ENCODE assay signal across 18 mouse cellular contexts in the genomic region with DNA sequence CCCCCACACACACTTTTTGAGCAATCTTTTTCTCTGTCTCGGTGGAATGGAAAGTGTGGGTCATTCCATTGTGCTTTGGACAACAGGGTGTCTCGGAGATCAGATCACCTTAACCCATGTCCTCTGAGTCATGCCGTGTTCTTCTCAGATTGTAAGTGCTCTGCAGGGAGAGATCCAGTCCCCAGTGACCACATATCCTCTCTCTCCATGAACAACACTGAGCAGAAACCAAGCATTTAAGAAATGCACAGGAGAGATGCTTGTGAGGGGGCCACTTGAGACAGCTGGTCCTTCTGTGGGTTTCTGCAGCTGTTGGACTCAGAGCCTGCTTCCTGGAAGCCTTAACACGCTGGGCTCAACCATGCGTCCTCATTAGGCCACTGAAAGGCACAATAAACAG.
DNase-seq lines count a peak whose midpoint lies in the region; ATAC-seq and TF ChIP-seq lines count a peak whose summit lies in the region.
"Had no signal": no experiment of that assay in that cellular context is flagged by ENCODE, and none has a peak within 500 bp of the region (broad histone marks: within the 10 kb centered on the region; RNA-seq: fewer than 3 reads in every experiment).

No protein-coding gene starts in this region.

- H3K4me1 ChIP-seq in midbrain, embryonic 11.5 days (ENCODE audit: control insufficient read depth, insufficient read depth, low read length) = no peaks in the 10 kb centered on the region
- H3K4me1 ChIP-seq in midbrain, postnatal 0 days (ENCODE audit: insufficient read depth, low read length) = no peaks in the 10 kb centered on the region
- no peaks in the 10 kb centered on the region for H3K4me1 ChIP-seq in forebrain, embryonic 11.5 days (replicated peaks; ENCODE audit: control insufficient read depth, insufficient read depth, low read length)
- H3K4me1 ChIP-seq: forebrain, embryonic 12.5 days; hindbrain, embryonic 13.5 days had no signal

- no peaks in the 10 kb centered on the region for H3K79me3 ChIP-seq in C2C12 (ENCODE audit: low read depth)

- TF ChIP-seq CTCF in midbrain, postnatal 0 days (IDR thresholded peaks at IDR 0.05) = no peak
- no peak for TF ChIP-seq CTCF in C2C12 (IDR thresholded peaks at IDR 0.05; ENCODE audit: control insufficient read depth, insufficient read depth, insufficient read length)

- no peak overlapping the region for H3K9ac ChIP-seq in midbrain, embryonic 11.5 days (ENCODE audit: low read length)
- H3K9ac ChIP-seq in midbrain, postnatal 0 days (replicated peaks; ENCODE audit: low read length, poor library complexity, severe bottlenecking) = no peak overlapping the region
- H3K9ac ChIP-seq in forebrain, embryonic 11.5 days (ENCODE audit: low read length) = no peak overlapping the region
- H3K9ac ChIP-seq: forebrain, embryonic 12.5 days; hindbrain, embryonic 13.5 days had no signal

- H3K27ac ChIP-seq in midbrain, embryonic 11.5 days (ENCODE audit: low read depth, low read length) = no peak overlapping the region
- no peak overlapping the region for H3K27ac ChIP-seq in midbrain, postnatal 0 days (ENCODE audit: low read depth, low read length)
- no peak overlapping the region for H3K27ac ChIP-seq in forebrain, embryonic 11.5 days (ENCODE audit: low read depth, low read length)
- H3K27ac ChIP-seq: forebrain, embryonic 12.5 days; heart, embryonic 10.5 days; hindbrain, embryonic 13.5 days; hindbrain, postnatal 0 days had no signal

- H3K9me3 ChIP-seq in midbrain, embryonic 11.5 days (ENCODE audit: control insufficient read depth, low read length) = no peaks in the 10 kb centered on the region
- H3K9me3 ChIP-seq in midbrain, postnatal 0 days (ENCODE audit: low read length) = no peaks in the 10 kb centered on the region
- no peaks in the 10 kb centered on the region for H3K9me3 ChIP-seq in forebrain, embryonic 11.5 days (ENCODE audit: control insufficient read depth, low read length)
- H3K9me3 ChIP-seq: forebrain, embryonic 12.5 days; heart, embryonic 10.5 days; hindbrain, embryonic 13.5 days had no signal

- H3K79me2 ChIP-seq in C2C12 (ENCODE audit: control insufficient read depth, insufficient read depth) = no peaks in the 10 kb centered on the region

- H3ac ChIP-seq in C2C12 (ENCODE audit: control insufficient read depth, insufficient read length, low read depth) = no peak overlapping the region

- H3K27me3 ChIP-seq in midbrain, embryonic 11.5 days (ENCODE audit: control insufficient read depth, insufficient read depth, low read length) = peaks cover 2% of the 10 kb centered on the region; the same call in 1 of the 2 replicates
- H3K27me3 ChIP-seq in midbrain, postnatal 0 days (ENCODE audit: insufficient read depth, low read length) = no peaks in the 10 kb centered on the region
- no peaks in the 10 kb centered on the region for H3K27me3 ChIP-seq in C2C12 (ENCODE audit: control insufficient read depth, insufficient read depth, insufficient read length)
- H3K27me3 ChIP-seq in forebrain, embryonic 11.5 days (ENCODE audit: control insufficient read depth, insufficient read depth, low read length) = no peaks in the 10 kb centered on the region
- H3K27me3 ChIP-seq: forebrain, embryonic 12.5 days; hindbrain, embryonic 13.5 days had no signal

- WGBS in midbrain, embryonic 11.5 days = 72% methylated on average over 5 of the region's 5 CpGs
- WGBS in midbrain, postnatal 0 days = 72% methylated on average over 5 of the region's 5 CpGs
- WGBS in forebrain, embryonic 11.5 days = 61% methylated on average over 5 of the region's 5 CpGs

- H3K36me3 ChIP-seq in midbrain, embryonic 11.5 days (ENCODE audit: control insufficient read depth, insufficient read depth, low read length) = no peaks in the 10 kb centered on the region
- H3K36me3 ChIP-seq in midbrain, postnatal 0 days (ENCODE audit: insufficient read depth, low read length) = no peaks in the 10 kb centered on the region
- no peaks in the 10 kb centered on the region for H3K36me3 ChIP-seq in C2C12 (ENCODE audit: control insufficient read depth, insufficient read depth)
- no peaks in the 10 kb centered on the region for H3K36me3 ChIP-seq in forebrain, embryonic 11.5 days (ENCODE audit: control insufficient read depth, insufficient read depth, low read length)
- H3K36me3 ChIP-seq: forebrain, embryonic 12.5 days; heart, embryonic 10.5 days; hindbrain, embryonic 13.5 days had no signal

- H3K4me2 ChIP-seq in midbrain, embryonic 11.5 days = no peak overlapping the region
- H3K4me2 ChIP-seq in midbrain, postnatal 0 days (ENCODE audit: low read depth, low read length, poor library complexity, severe bottlenecking) = no peak overlapping the region
- H3K4me2 ChIP-seq in forebrain, embryonic 11.5 days (ENCODE audit: low read depth, low read length, severe bottlenecking) = no peak overlapping the region
- H3K4me2 ChIP-seq: forebrain, embryonic 12.5 days; hindbrain, embryonic 13.5 days had no signal

- H3K4me3 ChIP-seq in midbrain, embryonic 11.5 days (ENCODE audit: low read depth, low read length) = no peak overlapping the region
- no peak overlapping the region for H3K4me3 ChIP-seq in midbrain, postnatal 0 days (ENCODE audit: low read depth, low read length)
- H3K4me3 ChIP-seq in C2C12 (ENCODE audit: insufficient read depth, poor library complexity, severe bottlenecking) = no peak overlapping the region
- no peak overlapping the region for H3K4me3 ChIP-seq in forebrain, embryonic 11.5 days (ENCODE audit: low read depth, low read length)
- H3K4me3 ChIP-seq: forebrain, embryonic 12.5 days; heart, embryonic 10.5 days; hindbrain, embryonic 13.5 days had no signal

- ATAC-seq in midbrain, embryonic 11.5 days (ENCODE audit: low FRiP score) = no peak
- no peak for ATAC-seq in midbrain, postnatal 0 days (ENCODE audit: low FRiP score)
- ATAC-seq in forebrain, embryonic 11.5 days (replicated peaks; ENCODE audit: low FRiP score) = no peak
- ATAC-seq: forebrain, embryonic 16.5 days; hindbrain, postnatal 0 days had no signal

- DNase-seq in midbrain, embryonic 11.5 days (ENCODE audit: low spot score, missing footprints) = peak; percentile 64
- no peak for DNase-seq in midbrain, postnatal 0 days (ENCODE audit: low spot score)
- peak; percentile 90 for DNase-seq in Muller cell, postnatal 12 days (ENCODE audit: inconsistent ontology term)
- no peak for DNase-seq in forebrain, embryonic 11.5 days (ENCODE audit: low spot score)
- DNase-seq in gastrocnemius, postnatal 4 days (ENCODE audit: low spot score in 2 of 2) = no peak
- DNase-seq: adrenal gland, adult 2 months; adrenal gland, postnatal 25 days; cerebellum, adult 2 months; cerebellum, postnatal 10 days; gastrocnemius, postnatal 14 days; heart, adult 11 months; heart, postnatal 14 days had no signal

TF ChIP-seq in C2C12, 6 proteins besides CTCF, POLR2A, EP300 and RAD21:
- no peak for TF ChIP-seq USF1 (IDR thresholded peaks at IDR 0.05; ENCODE audit: low read depth)
- TF ChIP-seq MYOG (IDR thresholded peaks at IDR 0.05; ENCODE audit: control insufficient read depth, extremely low read depth, insufficient read length) = no peak
- TF ChIP-seq MYOD1 (IDR thresholded peaks at IDR 0.05; ENCODE audit: control insufficient read depth, insufficient read length, low read depth) = peak; percentile 99
- TF ChIP-seq MAX (IDR thresholded peaks at IDR 0.05) = peak; percentile 39
- TF ChIP-seq CEBPB (IDR thresholded peaks at IDR 0.05; ENCODE audit: low read depth) = no peak

Comparison
In these comparisons a context has a peak if more than half of its experiments do, and no peak if none do; other contexts are left out.
1. DNase-seq: peak in midbrain, embryonic 11.5 days (single experiment) and Muller cell, postnatal 12 days (single experiment); none in midbrain, postnatal 0 days (single experiment), forebrain, embryonic 11.5 days (single experiment) and gastrocnemius, postnatal 4 days (0 of 2).